In the genomic region with DNA sequence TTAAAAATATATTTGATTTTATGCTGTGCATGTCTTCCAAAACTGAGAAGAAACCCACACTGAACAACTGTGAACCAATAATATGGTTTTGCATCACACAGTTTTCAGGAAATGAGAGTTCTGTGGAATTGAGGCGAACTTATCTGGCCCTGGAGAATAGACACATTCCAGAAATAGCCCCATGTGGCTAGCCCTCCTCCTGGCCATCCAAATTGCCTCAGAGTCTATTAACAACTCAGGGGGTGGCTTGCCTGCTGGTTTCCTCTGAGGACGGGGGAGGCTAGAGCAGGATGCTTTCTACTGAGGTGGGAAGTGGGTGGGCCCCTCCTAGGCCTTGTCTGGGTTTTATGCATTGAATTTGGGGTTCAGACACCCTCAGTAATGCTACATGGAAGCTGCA, we compare ENCODE assay signal across 18 mouse cellular contexts. TPM values are rescaled to one million over a fixed set of nuclear protein-coding genes. Genes with fewer than 3 reads are reported as not detected.
DNase-seq lines count a peak whose midpoint lies in the region; ATAC-seq lines count a peak whose summit lies in the region.
"Had no signal": no experiment of that assay in that cellular context is flagged by ENCODE, and none has a peak within 500 bp of the region (broad histone marks: within the 10 kb centered on the region; RNA-seq: fewer than 3 reads in every experiment).

No protein-coding gene starts in this region.

- no peak for DNase-seq in frontal cortex, postnatal 10 days (ENCODE audit: low spot score in 2 of 2)
- peak; percentile 61 for DNase-seq in layer of hippocampus, adult 9-11 months
- no peak for DNase-seq in layer of hippocampus, postnatal 10 days (ENCODE audit: low spot score in 2 of 2)
- no peak for DNase-seq in adipocyte (ENCODE audit: low spot score)
- DNase-seq in spleen, adult 18-20 months = no peak
- DNase-seq: adrenal gland, postnatal 25 days; B cell, adult 2 months; cerebellum, adult 2 months; cerebellum, postnatal 10 days; embryo, embryonic 11 days; gastrocnemius, postnatal 10 days; heart, adult 2 months; heart, postnatal 14 days had no signal

- peak; percentile 69 for ATAC-seq in frontal cortex, adult (ENCODE audit: low TSS enrichment)
- peak; percentile 70 for ATAC-seq in common myeloid progenitor, adult 5-6 weeks (replicated peaks; ENCODE audit: low read depth, poor library complexity, severe bottlenecking)
- peak; percentile 59 for ATAC-seq in megakaryocyte progenitor cell, adult 5-6 weeks (replicated peaks; ENCODE audit: poor library complexity)
- ATAC-seq: CD4-positive, CD25-positive, alpha-beta regulatory T cell, adult 4 months; forebrain, embryonic 14.5 days had no signal

RNA-seq across cellular contexts. Expression of gene Klhl25, which starts 57.0 kb away (rescaled TPM):
- 10 to 100 TPM; 15.6 to 18.9 TPM for total RNA-seq in layer of hippocampus, postnatal 10 days (2021)
- total RNA-seq in common myeloid progenitor, adult 5-6 weeks (2017) = 6.3 and 8.3 TPM in 2 replicates
- total RNA-seq in megakaryocyte progenitor cell, adult 5-6 weeks (2015) = 4.0 and 5.4 TPM in 2 replicates
- 8.7 and 9.0 TPM in 2 replicates for total RNA-seq in megakaryocyte progenitor cell, adult 5-6 weeks (2017)
